Mouse (Mus musculus): Measurements from ENCODE around the gene Gal3st4.

Gal3st4 gene

DNA sequence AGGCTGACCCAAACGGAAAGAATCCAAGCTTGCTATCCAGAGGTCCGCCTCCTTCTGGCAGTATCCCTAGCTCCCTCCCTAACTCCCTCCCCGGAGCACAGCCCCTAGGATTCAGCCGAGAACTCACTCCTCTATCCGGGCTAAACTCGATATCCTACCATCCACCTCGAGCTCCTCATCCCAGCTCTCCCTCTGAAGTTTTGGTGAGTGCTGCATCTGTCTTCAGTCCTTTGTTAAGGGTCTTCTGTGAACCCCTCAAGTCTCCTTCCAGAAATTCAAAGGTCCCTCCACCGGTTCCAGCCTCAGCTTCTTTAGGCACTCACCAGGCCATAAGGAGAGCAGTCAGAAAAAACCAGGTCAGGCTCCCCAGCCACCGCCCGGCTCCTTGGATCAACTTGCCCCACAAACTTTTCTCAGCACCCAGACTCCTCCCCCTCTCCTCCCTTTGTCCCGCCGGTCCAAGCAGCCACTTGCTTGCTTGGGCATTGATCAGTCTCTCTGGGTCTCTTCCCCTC lies at the start of gene Gal3st4:
Gene Gal3st4, minus strand, starts transcription at position 432 of the 515 bp plus-strand sequence.
- no peak for DNase-seq (ENCODE audit: low spot score)

DNA sequence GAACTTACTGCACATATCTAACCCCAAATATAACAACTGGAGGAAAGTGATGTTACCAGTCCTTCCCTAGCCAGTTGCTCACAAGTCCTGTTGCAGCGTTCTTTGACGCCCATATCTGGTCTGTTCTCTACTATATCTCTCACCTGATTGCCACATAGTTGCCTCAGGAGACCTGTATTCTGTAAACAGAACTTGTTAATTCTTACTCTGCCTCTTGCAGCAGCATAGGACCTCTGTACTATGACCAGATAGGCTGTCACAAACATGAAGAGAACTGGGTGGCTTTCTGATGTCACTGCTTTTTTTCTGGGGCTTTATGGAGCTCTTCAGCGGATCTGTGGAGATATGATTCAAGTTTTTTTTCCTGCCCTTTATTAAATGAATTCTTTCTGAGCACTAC lies 40.2 kb upstream of the Gal3st4 start:
- DNase-seq (ENCODE audit: low spot score) = no peak

GRCm38 (mm10) chr5:138299613-138300012 lies 27.0 kb upstream of the Gal3st4 start:
- no peak for DNase-seq (ENCODE audit: low spot score)

DNA sequence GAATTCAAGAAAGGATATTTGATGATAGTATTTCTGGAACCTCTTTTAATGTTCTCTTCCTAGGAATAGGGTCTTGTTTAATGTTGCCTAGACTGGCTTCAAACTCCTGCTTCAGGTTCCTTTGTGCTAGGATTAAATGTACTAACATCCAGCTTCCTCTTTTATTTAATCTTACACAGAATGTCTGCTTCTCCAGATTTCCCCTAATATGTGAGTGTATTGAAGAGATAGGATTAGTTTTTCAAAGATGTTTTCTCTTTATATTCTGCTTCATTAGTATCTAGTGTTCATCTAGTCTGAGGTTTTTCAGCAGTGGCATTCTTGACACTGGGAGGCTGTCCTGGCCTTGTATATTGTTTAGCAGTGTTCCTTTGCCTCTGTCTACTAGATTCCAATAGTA lies 21.5 kb upstream of the Gal3st4 start:
- no peak for DNase-seq (ENCODE audit: low spot score)

- no peak for DNase-seq (ENCODE audit: low spot score)
Observed at GRCm38 (mm10) chr5:138291638-138292037, 19.0 kb upstream of the Gal3st4 start.

- DNase-seq (ENCODE audit: low spot score) = no peak
Observed at GRCm38 (mm10) chr5:138287861-138288260, 15.2 kb upstream of the Gal3st4 start.

GRCm38 (mm10) chr5:138283540-138283939 lies 10.9 kb upstream of the Gal3st4 start:
- DNase-seq (ENCODE audit: low spot score) = no peak

GRCm38 (mm10) chr5:138281798-138282197 lies 9.2 kb upstream of the Gal3st4 start:
- DNase-seq (ENCODE audit: low spot score) = no peak

DNA sequence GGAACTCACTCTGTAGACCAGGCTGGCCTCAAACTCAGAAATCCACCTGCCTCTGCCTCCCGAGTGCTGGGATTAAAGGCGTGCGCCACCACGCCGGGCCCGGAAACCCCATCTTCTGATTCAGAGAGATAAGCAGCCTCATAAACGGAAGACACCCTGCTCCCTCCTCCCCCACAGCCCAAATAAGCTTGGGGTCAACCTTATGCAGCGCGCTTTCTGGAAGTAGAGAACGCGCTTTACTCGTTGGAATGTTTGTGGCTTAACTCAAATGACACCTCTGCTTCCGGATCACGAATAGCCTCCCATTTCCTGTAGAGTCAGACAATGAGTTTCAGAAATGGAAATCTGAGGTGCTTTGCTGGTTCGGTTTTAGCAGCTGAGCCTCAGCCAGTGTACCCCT lies 8.2 kb upstream of the Gal3st4 start:
- DNase-seq (ENCODE audit: low spot score) = no peak

DNA sequence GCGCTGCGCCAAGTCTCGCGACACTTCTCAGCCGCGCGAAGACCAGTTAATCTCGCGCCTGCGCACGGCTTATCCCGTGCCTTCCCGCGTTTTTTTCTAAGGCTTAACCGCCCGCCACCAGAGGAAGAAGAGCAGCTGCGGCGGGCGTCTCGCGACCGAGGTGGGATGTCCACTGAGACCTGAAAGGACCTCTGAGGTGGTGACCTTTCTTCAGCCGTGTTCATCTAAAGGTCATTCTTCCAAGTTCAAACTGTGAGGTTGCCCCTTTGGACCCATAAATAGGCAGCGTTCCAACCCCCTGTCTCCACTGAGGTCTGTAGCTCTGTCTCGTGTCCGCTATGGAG lies 7.8 kb upstream of the Gal3st4 start:
- no peak for DNase-seq (ENCODE audit: low spot score)

DNA sequence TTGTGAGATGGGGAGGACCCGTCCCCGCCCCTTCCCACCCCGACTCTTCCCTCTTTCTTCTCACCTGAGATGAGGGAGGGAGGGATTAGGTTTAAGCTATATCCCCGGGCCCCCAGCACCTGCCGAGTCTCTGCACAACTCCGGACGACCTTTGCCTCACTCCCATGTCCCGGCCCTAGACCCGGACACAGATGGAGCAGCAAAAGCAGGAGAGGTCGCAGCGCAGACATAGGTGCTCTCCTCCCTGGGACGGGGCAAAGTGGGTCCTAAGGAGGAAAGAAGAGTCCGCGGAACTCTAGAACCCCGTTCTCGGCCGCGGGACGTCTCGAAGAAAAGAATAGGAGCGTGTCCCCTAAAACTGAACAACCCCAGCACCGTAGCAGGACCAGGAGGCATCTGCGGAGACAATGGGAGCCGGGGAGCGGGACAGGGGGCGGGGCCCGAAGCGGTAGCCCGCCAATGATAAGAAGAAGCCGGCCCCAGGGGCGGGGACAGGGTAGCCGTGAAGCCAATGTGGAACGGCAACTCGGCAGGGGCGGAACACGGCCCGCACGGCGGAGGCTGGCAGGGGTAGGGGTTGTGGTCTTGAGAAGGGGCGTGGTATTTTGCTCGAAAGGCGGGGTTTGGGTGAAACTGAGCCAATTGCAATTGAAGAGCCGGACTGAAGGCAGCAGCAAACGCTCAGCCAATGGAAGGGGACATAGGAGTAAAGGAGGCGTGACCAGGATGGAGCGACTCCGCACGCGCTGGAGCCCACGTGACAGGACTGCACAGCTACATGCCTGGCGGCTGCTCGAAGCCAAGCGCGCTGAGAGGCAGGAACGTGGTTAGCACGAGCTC lies 7.2 kb upstream of the Gal3st4 start, which contains the start of the genes Gm43720, Gpc2 and Stag3:
Gene Gm43720, minus strand, starts transcription at position 374 of the 840 bp plus-strand sequence.
Gene Gpc2, minus strand, starts transcription at position 421 of the 840 bp plus-strand sequence.
Gene Stag3, plus strand, starts transcription at position 656 of the 840 bp plus-strand sequence.
- peak; percentile 67 for DNase-seq (ENCODE audit: low spot score)

- DNase-seq (ENCODE audit: low spot score) = no peak
Observed at GRCm38 (mm10) chr5:138277994-138278393, 5.4 kb upstream of the Gal3st4 start.

DNA sequence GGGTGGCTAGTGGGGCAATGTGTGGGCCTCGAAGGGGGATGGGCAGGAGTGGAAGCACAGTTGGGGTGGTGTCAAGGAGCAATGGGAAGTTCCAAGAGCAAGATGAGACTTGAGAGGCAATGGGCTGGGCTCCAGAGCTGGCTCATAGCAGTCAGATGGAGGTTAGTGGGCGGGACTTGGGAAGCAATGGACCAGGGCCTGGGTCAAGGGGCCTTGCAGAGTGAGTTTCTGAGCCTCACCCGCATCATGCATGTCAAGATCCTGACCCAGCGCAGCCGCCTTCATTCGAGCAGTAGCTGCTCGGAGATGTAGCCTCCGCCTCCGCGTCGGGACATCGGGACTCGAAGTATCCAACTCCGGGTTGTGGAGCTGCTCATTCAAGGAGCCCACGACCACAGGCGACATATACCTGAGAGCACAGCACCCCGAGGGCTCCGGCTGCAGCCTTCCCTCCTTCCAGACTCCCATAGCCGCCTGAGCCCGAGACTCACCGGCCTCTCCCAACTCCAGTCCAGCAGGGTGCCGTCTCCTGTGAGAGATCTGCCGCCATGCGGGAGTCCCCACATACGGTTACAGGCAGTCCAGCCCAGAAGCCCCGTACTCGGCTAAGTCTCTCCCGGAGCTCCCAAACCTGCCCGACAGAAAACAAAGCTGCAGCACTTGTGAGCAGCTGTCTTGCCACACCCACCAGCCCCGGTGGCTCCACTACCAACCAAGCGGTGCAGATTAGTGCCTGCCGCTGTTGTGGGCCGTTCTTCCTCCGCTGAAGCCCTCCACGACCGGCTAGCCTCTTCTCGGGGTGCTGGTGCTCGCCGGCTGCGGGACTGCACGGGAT lies 2.8 kb upstream of the Gal3st4 start:
- DNase-seq (ENCODE audit: low spot score) = no peak

DNA sequence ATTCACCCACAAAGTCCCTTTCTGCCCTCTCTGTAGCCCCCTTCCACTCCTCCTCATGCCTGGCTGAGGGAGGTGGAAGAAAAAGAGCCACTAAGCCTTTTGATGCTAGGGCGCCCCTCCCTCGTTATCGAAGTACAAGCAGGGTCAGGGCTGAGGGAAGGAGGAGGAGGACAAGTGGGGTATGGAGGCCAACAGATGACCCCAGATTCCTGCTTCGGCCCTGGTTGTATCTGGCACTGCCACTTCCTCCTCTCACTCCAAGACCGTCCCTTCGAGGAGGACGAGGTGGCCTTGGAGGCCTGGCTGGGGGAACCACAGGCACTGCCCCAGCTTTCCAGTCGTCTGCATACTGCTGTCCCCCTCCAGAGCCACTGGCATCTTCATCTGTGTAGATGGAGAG lies 1.5 kb upstream of the Gal3st4 start:
- no peak for DNase-seq (ENCODE audit: low spot score)

- DNase-seq (ENCODE audit: low spot score) = no peak
Observed at GRCm38 (mm10) chr5:138271232-138271631, 1.4 kb downstream of the Gal3st4 start.

DNA sequence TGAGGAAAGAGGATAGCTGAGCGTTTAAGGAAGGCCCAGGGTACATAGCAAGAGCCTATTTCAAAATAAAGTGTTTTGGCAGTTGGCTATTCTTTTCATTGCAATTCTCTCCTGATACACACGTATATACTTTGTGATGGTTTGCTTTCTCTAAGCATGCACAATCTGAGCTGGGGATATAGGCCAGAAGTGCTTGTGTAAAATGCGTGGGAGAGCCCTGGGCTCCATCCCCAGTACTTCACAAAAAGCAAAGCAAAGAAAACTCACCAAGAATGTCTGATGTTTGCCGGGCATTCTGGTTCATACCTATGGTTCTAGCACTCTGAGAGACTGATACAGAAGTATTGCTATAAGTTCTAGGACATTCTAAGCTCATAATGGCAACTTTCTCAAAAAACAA lies 3.7 kb downstream of the Gal3st4 start:
- no peak for DNase-seq (ENCODE audit: low spot score)

DNA sequence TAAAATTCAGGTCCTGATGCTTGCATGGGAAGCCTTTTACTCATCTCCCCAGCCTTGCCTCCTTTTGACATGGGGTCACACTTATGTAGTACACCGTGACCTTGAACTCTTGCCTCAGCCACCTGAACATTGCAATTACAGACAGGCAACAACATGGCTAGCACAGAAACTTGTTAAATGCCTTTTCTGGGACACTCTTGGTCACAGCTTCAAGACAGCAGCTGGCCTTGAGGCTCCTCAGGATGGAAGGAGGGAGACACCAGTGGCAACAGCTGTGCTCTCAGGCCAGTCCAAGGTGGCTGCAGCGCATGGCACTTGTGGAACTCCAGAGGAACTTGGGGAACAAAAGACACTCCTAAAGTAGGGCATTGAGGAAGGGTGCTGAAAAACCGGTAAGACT lies 5.5 kb downstream of the Gal3st4 start:
- no peak for DNase-seq (ENCODE audit: low spot score)

DNA sequence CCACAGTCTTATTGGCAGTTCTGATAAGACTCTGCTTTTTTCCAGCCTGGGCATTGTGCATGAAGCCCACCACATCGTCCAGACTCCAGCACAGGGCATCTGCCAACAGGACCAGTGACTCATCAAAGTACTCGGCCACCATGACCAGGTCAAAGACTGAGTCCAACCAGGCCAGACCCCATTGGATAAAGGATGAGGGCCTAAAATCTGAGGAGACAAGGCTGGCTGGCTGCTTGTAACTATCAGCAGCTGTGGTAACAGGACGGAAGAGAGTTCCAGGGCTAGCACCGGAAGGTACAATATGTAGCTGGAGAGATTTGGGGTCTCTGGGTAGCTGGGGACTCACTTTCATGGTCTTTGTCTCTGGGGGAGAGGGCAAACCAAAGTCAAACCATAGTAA lies 6.9 kb downstream of the Gal3st4 start:
- no peak for DNase-seq (ENCODE audit: low spot score)

DNA sequence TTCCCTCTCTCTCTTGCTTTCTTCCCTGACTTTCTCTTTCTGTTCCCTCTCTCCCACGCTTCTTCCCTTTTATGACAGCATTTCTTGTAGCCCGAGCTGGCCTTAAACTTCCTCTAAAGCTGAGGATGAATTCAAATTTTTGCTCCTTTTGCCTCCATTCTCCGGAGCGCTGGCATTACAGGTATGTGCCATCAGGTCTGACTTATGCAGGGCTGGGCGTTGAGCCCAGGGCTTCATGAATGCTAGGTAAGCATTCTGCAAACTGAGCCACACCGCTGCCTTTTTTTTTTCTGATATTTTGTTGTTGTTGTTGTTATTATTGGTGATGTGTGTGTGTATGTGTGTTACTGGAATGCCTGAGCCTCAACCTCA lies 8.4 kb downstream of the Gal3st4 start:
- DNase-seq (ENCODE audit: low spot score) = no peak

- peak; percentile 91 for DNase-seq (ENCODE audit: low spot score)
Observed at GRCm38 (mm10) chr5:138263260-138264206, 9.1 kb downstream of the Gal3st4 start, which contains the start of gene BC037034. TSS of gene BC037034 (minus strand) at chr5:138264033.

DNA sequence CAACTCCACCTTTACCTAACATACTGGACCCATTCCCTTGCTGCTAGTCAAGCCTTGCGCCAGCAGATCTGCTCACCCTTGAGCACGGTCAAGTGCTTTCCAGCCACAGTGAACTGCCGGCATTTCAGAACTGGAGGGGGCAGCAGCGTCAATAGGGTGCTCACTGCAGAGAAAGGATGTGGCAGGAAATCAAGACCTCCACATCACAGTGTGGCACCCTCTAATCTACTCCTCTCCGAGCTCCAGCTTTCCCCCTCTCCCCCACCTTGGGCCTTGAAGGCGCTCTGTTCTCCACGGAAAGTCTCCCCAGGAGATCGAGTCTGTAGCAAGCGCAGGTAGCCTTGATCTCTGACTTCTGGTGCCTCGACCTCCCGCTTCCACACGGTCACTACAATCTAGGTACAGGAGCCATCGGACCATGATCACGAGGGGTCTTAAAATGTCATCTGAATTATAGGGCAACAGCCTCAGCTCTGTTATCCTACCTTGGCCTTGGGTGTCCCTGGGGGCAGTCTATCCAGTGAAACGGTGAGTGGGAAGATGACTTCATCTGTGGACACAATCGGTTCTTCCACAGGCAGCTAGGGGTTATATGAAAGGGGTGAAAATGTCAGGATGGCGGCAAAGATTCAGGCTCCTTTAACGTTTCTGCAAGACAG lies 9.9 kb downstream of the Gal3st4 start:
- DNase-seq (ENCODE audit: low spot score) = no peak

Measured in urinary bladder, postnatal 25 days (tissue).